Mouse (Mus musculus) erythroblast, embryonic 14.5 days (primary cell): ENCODE results near the gene Fezf2. TPM values are rescaled to one million over a fixed set of nuclear protein-coding genes. Genes with fewer than 3 reads are reported as not detected.

Experiments used
- H3K27me3 ChIP-seq: 2 replicates; pipeline ENCODE4 v1.6.1; 2012; ENCODE audit warnings: inconsistent platforms; ENCODE audit not compliant: control insufficient read depth
- H3K36me3 ChIP-seq: 2 replicates; pipeline ENCODE4 v1.6.1; 2012; ENCODE audit warnings: mild to moderate bottlenecking, inconsistent platforms; ENCODE audit not compliant: control insufficient read depth
- H3K4me1 ChIP-seq: 2 replicates; pipeline ENCODE4 v1.6.1; 2012; ENCODE audit warnings: inconsistent platforms; ENCODE audit not compliant: control insufficient read depth
- H3K4me3 ChIP-seq: replicated peaks from 2 replicates; pipeline ENCODE3; 2012; ENCODE audit warnings: moderate library complexity, mild to moderate bottlenecking, inconsistent platforms
- H3K9me3 ChIP-seq: 2 replicates; pipeline ENCODE4 v1.6.1; 2012; ENCODE audit warnings: low read length, inconsistent platforms, mixed read lengths; ENCODE audit not compliant: control insufficient read depth
- GATA1 ChIP-seq: IDR thresholded peaks from 2 replicates; pipeline ENCODE4 v1.6.1; 2012; ENCODE audit warnings: low read length, inconsistent platforms, mixed read lengths
- TAL1 ChIP-seq: IDR thresholded peaks from 3 replicates; pipeline ENCODE4 v1.6.1; 2012; ENCODE audit warnings: low read length, inconsistent platforms, mixed read lengths
- polyA plus RNA-seq: library from polyadenylated mRNA; stranded (reverse); fragments of >175 nt; gene quantifications from 2 replicates; pipeline ENCODE4 v1.2.3, GENCODE M21; 2012

Gene Fezf2
- polyA plus RNA-seq, 1 experiment, result not detected

- no peaks in the 10 kb centered on the region for H3K9me3 ChIP-seq
- H3K27me3 ChIP-seq, result no peaks in the 10 kb centered on the region
- H3K4me3 ChIP-seq, result no peak overlapping the region
- no peaks in the 10 kb centered on the region for H3K4me1 ChIP-seq
- no peak for TF ChIP-seq TAL1
- TF ChIP-seq GATA1, result no peak
- H3K36me3 ChIP-seq, result peaks cover 33% of the 10 kb centered on the region
Observed at GRCm38 (mm10) chr14:12296391-12296790, 51.6 kb downstream of the Fezf2 start.

Other genes starting within 250 kb of the Fezf2 start
- not detected in 2 replicates for gene Gm49355, start 64.2 kb downstream of the Fezf2 start, polyA plus RNA-seq
- 0.27 and 0.63 TPM in 2 replicates for gene 3830406C13Rik, start 64.0 kb downstream of the Fezf2 start, polyA plus RNA-seq